Mouse (Mus musculus): ENCODE data around the gene Tmem151a.

DNA sequence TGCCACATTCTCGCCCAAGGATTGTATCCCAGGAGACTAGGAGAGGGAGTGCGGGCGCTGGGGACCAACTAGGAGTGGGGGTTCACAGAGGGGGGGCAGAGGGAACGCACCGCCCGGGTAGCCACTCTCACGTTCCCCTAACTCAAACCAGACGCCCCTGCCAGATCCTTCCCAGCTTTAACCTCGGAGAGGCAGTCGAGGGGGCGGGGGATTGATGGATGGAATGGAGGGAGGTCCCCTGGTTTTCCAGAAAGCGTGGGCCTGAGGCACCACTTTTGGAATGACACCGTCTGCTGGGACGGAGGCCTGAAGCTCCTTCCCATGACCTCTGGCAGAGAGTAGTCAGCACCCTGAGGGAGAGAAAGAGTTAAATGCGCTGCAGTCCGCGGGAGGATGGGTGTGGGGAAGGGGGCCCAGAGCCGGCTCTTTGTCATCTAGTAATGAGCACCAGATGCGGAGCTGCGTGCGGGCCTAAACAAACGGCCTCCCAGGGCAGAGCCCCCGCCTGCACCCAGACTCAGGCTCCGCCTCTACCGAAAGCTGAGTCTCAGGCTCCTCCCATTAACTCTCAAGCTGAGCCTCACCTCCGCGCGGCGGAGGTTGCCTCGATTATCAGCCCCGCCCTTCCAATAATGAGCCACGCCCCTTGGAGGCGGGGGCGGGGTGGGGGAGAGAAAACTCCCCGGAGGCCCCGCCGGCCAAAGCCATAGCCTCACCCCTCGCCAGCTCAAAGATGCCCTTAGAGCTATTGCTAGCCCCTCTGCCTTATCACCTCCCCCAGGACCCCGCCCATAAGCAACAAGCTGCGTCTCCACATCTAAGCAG is 13.6 kb downstream of the Tmem151a start:
- TF ChIP-seq POLR2A (IDR thresholded peaks at IDR 0.05; ENCODE audit: low read depth, low read length): peak; percentile 69
- no peak for TF ChIP-seq CTCF (IDR thresholded peaks at IDR 0.05; ENCODE audit: borderline replicate concordance, insufficient read depth, low read length)

All from embryonic fibroblast, embryonic 13.5 days (primary cell).